Mouse (Mus musculus) frontal cortex, postnatal 14 days (tissue): ENCODE measurements around the gene Oxsr1.

ENCODE experiments used
- DNase-seq, 2 experiments: peaks; one replicate each; pipeline ENCODE4 v3.0.0; 2022; ENCODE audit warnings: low spot score in 2 of 2

Oxsr1 gene

GRCm38 (mm10) chr9:119338350-119338749 lies 16.1 kb upstream of the Oxsr1 start:
- no peak for DNase-seq

DNA sequence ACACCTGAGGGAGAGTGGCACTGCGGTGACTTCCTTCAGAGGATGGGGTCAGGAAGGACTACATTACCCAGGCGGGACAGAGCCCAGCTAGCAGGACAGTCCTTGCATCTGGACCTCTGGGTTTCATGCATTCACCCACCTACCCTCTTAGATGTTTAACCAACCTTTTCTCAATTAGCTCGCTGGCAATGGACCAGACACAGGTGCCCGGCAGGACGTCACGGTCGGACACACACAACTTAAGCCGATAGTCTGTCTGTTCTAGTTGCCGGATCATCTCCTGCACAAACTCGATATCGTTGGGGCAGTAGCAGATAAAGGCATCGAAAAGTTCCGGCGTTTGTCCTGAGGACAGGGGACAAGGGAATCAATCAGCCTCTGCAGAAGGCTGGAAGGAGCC lies 15.6 kb upstream of the Oxsr1 start:
- DNase-seq, result no peak

DNA sequence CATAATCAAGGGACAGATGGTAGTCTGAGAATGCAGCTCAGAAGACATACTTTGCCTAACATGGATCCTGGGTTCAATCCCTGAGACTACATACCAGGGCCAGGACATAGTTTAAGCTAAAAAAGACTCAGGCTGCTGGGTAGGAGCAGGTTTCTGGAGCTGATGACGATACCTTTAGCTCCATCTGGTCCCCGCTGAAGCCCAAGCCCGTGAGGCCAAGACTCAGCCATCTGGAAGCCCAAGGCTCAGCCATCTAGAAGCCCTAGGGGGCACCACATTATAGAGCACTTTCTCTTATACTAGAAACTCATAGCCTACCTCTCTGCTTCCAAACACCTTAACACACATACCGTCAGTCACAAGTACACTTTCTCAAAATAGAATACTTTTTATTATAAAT lies 13.3 kb upstream of the Oxsr1 start:
- no peak for DNase-seq

GRCm38 (mm10) chr9:119334834-119335233 lies 12.6 kb upstream of the Oxsr1 start:
- DNase-seq, result no peak

DNA sequence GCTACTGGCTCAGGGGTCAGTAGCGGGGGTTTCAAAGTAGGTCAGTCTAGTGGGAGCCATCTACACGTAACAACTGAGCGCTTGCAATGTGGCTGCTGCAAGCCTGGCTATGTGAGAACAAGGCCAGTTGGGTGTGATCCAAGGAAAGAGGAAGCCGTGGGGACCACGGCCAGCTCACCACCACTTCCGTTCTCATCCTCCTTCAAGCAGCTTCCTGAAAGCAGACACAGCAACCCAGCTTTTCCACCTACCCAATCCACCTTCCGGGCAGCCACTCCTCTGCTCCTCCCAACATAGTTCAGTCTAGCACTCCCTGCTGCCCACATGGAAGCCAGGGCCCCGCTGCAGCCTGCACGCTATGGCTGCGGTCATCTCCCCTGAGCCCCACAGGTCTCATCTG lies 12.1 kb upstream of the Oxsr1 start:
- DNase-seq, result no peak

DNA sequence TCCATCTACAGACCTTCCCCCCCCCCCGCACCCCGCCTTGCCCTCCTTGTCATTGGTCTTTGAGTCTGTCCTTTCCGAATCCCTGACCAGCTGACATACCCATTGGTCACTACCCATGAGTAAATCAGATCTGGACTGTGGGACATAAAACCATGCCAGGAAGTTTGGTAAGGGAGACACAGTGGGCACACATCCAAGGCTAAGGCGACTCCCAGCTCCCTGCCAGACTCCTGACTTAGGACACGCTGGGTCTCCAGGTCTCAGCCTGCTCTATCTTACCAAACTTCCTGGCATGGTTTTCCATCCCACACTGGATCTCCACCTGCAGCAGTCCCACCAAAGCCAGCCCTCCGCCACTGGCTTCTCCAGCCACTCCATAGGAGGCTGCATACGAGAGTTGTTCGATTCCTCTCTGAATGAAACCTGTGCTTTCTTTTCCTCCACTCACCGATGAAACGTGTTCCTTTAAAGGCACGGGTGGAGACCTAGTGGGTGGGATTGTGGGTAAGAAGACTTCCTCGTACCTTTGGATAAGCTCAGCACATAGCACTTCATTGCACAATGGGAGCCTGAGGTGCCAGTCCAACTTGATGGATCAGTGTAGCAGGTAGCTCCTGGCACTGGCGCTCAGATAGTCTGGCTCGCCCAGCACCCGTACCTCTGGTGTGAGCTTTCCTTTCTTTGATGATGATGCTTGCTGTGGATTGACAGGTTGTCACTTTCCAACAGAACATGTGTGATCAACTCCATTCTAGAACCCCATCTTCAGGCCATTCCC lies 8.1 kb upstream of the Oxsr1 start:
- DNase-seq, result no peak

DNA sequence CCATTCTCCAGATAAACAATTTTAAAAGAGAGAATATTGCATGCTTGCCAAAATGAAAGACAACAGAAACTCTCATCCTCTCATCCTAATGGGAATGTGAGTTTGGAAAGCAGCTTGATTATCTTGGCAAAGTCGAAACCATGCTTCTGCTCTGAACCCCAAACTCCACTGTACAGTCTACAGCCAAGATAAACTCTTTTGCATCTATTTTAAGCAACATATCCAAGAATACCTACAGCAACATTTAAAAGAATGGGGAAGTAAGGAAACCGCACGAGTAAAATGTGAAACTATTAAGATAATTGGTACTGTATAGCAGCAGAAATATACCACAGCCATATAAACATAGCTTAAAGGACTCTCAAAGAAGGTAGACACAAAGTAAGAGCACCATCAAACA lies 6.3 kb upstream of the Oxsr1 start:
- DNase-seq, result no peak

DNA sequence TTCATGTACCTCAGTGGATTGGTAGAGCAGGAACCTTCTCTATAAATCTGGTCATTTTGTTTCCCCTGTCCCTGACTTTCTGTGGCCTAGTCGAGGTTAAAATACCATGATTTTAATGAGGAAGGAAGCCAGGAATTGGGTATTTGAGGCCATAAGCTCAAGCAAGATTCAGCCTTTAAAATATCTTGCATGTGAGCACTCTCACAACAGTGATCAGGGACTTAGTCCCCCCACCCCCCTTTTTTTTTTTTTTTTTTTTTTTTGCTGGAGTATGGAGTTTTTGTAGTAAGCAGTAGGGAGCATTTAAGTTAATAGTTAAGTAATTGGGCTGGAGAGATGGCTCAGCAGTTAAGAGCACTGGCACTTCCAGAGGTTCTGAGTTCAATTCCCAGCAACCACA lies 1.9 kb upstream of the Oxsr1 start:
- no peak for DNase-seq

- no peak for DNase-seq
These were observed 1.0 kb upstream of the Oxsr1 start for GRCm38 (mm10) chr9:119323260-119323645.

DNA sequence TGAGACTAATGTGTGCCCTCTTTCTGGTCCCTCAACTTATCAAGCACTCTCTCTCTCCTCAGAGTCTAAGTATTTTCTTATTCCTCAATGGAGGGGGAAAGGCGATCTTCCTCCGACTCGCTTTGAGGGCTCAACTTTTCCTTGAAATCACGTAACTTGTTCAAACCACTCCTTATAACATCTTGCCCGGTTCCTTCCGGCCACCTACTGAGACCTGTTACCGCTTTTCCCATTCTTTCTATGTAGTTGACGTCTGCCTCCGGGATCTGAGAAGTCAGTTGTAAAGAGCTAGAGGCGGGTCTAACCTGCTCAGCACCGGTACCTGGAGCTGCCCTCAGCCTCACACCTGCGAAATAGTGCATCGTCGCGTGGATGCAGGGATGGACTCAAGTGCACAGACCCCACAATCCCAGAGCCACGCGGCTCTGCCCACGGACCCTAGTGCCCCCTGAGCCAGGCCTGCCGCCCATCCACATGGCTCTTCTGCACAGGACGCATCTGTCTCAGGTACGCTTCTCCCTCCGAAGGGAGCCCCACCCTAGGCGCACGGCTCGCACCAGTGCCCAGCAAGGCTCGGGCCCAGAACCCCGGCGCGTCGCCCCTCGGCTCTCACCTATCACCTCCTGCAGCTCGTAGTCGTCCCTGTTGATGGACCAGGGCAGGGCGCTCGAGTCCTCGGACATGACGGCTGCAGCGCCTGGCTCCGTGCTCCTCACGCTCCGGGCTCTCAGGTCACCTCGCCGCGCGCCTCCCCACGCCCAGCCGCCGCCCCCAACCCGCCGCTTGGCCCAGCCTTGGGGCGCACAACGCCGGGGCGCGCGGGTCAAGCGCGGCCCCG lies 616 bp downstream of the Oxsr1 start:
- peak; percentile 30 to 52 for DNase-seq

DNA sequence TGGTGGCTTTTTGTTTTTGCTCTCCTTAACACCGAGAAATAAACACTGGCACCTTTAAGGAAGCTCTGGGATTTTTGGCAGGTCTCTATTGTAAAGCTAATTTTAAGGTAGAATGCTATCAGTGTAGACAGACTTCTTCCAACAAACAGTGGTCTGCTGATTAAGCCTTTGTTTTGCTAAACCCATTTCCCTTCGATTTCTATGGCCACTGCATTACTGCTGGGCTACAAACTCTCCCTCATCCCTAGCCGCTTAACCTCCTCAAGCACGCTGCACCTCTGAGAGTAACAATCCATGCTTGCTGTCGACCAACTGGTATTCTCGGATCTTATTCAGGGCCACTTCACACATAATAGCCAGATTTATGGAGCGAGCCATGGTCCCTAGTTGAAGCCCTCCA lies 1.3 kb downstream of the Oxsr1 start:
- DNase-seq, result no peak

DNA sequence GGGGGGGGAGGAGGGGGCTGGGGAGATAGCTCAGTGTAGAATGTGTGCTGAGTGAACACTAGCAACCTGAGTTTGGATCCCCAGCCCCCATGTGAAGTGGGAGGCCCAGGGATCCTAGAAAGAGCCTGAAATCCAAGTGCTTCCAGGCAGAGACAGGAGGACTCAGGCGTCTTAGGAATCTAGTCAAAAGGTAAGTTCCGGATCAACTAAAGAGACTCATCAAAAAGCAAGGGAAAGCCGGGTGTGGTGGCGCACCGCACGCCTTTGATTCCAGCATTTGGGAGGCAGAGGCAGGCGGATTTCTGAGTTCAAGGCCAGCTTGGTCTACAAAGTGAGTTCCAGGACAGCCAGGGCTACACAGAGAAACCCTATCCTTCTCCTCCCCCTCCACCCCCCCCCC lies 1.8 kb downstream of the Oxsr1 start:
- no peak for DNase-seq

DNA sequence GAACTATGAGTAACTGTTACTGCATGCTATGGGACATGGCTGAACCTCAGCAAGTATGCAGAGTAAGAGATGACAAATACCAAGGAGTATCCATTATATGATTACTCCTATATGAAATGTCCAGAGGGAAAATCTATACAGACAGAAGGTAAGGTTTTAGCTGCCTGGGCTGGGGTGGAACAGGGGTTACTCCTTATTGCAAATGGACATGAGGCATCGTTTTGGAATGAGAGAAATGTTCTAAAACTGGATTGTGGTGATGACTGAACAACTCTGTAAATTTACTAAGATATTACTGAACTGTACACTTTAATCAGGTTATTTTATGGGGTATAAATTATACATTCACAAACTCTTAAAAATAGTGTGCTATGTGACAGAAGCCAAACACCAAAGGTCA lies 3.3 kb downstream of the Oxsr1 start:
- DNase-seq, result no peak

- DNase-seq, result no peak
These were observed 9.1 kb downstream of the Oxsr1 start for GRCm38 (mm10) chr9:119313096-119313495.

- DNase-seq, result no peak
These were observed 13.2 kb downstream of the Oxsr1 start for GRCm38 (mm10) chr9:119309067-119309466.

DNA sequence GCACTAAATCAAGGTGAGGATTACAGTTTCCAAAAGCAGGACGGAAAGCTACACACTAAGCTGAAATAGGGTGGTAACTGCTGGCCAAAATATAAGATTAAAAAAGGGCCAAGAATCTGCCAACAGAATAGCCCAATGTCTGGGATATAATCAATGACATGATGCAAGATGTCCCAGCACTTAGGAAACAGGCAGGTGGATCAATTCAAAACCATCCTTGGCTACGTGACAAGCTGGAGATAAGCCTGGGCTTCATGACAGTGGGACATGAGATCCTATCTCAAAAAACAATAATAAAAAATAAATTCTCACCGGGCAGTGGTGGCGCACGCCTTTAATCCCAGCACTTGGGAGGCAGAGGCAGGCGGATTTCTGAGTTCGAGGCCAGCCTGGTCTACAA lies 16.4 kb downstream of the Oxsr1 start:
- DNase-seq, result no peak

GRCm38 (mm10) chr9:119298563-119298962 lies 23.7 kb downstream of the Oxsr1 start:
- no peak for DNase-seq

DNA sequence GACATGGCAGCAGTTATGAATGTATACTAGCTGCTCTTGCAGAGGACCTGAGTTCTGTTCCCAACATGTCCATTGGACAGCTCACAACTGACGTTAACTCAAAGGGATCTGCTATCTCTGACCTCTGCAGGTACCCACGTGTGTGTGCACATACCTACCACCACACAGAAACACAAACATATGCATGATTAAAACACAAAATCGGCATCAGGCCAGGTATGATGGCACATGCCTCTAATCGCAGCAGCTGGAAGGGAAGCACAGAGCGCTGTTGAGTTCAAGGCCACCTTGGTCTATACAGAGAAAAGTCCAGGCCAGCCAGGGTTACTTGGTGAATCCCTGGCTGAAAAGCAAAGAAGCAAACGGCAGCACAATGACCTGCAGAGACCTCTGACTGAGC lies 24.5 kb downstream of the Oxsr1 start:
- no peak for DNase-seq

- no peak for DNase-seq
These were observed 31.4 kb downstream of the Oxsr1 start for GRCm38 (mm10) chr9:119290791-119291190.

GRCm38 (mm10) chr9:119280894-119281682 lies 41.1 kb downstream of the Oxsr1 start:
- DNase-seq, result no peak

DNA sequence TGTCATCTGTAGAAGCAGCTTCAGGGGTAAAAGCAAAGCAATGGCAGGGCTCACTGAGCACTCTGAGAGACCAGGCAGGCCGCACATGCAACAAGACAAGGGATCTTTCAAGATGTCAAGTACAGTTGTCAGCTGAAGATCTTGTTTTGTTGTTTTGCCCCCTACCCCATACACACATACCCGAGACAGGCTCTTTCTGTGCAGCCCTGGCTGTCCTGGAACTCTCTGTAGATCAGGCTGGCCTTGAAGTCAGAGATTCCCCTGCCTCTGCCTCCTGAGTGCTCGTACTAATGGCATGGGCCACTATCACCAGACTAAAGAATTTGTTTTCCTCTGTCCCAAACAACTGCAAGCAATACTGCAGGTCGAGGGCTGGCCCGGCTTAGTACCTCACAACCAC lies 44.2 kb downstream of the Oxsr1 start:
- DNase-seq, result no peak

DNA sequence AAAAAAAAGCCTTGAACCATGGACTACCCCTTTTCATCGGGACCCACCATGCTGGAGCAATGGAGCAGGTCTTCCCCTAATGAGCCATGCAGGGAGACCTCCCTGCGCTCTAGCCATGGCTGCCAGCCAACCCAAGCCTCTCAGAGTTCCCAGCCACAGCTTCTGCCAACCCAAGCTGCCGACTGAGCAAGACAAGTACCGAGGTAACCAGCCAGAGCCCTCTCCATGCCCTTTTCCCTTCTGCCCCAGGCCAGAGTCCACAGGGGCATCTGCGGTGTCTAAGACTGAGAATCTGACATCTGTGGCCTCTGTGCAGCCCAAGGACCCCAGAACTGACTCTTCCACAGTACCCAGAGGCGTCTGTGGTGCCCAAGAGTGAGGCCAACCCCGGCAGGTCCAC lies 45.9 kb downstream of the Oxsr1 start:
- DNase-seq, result peak in 1 of 2 experiments; percentile 25
